Mouse (Mus musculus) liver, postnatal 0 days (tissue): ENCODE measurements around the gene Tgm5.

Experiments
- CTCF ChIP-seq: sonication (generic); IDR thresholded peaks from 2 replicates; pipeline ENCODE4 v1.5.1; 2016; ENCODE audit warnings: antibody characterized with exemption, low read depth
- EP300 ChIP-seq: IDR thresholded peaks from 2 replicates; pipeline ENCODE4 v1.6.1; 2016; ENCODE audit warnings: antibody characterized with exemption, low read depth, mild to moderate bottlenecking

DNA sequence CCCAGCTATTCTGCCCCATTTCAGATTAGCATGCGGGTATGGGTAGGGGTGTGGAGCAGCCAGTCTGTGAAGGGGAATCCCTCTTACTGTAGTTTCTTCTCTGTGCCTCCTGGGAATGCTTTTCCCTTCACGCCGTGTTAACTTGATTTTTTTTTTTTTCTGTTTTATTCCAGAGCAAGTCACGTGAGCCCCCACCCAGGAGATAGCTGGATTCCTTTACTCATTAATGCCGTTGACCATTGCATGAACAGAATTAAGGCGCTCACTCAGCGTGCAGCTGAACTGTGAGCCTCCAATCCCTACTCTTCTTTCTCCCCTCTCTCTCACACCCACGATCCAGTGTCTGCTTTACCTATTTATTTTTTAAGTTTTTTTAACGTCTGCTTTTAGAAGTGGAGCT, 69.4 kb downstream of the Tgm5 start:
- TF ChIP-seq CTCF (no peak), EP300 (no peak)
